Mouse (Mus musculus) kidney, adult 2 months (tissue): ENCODE results near the gene Entr1.

Source experiments
- CTCF ChIP-seq: fragments of 200-500 bp; conservative IDR thresholded peaks from 2 replicates; pipeline ENCODE4 v1.5.1; 2011; ENCODE audit warnings: low read depth, mild to moderate bottlenecking, control low read depth, low read length, moderate library complexity, mixed read lengths; ENCODE audit not compliant: insufficient read depth, insufficient read length
- POLR2A ChIP-seq: fragments of 200-500 bp; IDR thresholded peaks from one replicate; pipeline ENCODE4 v1.6.1; 2011; ENCODE audit warnings: low read depth, low read length, control low read depth

- TF ChIP-seq CTCF, result no peak
- TF ChIP-seq POLR2A, result no peak
Measured at GRCm38 (mm10) chr2:26352291-26352910, 36.7 kb downstream of the Entr1 start.
